Mouse (Mus musculus) left cerebral cortex, adult 18-20 months (tissue): Measurements from ENCODE around the gene Wfdc9. TPM values are rescaled to one million over a fixed set of nuclear protein-coding genes. Genes with fewer than 3 reads are reported as not detected.

Source experiments
- DNase-seq, 2 experiments: peaks; one replicate each; pipeline ENCODE4 v3.0.0; 2021 to 2022; ENCODE audit warnings: low spot score in 2 of 2, mixed read lengths in 1 of 2
- long read RNA-seq, 2 experiments: library from polyadenylated mRNA; stranded (forward); transcript quantifications; one replicate each; pipeline ENCODE4 v2.0.0; 2021
- total RNA-seq, 2 experiments: library from RNA; stranded (reverse); gene quantifications; 2 replicates each; pipeline ENCODE4 v1.2.3; 2021

Gene Wfdc9
- total RNA-seq, result not detected
- long read RNA-seq, experiment 1, result 0 reads
- long read RNA-seq, experiment 2, result 0 reads

DNA sequence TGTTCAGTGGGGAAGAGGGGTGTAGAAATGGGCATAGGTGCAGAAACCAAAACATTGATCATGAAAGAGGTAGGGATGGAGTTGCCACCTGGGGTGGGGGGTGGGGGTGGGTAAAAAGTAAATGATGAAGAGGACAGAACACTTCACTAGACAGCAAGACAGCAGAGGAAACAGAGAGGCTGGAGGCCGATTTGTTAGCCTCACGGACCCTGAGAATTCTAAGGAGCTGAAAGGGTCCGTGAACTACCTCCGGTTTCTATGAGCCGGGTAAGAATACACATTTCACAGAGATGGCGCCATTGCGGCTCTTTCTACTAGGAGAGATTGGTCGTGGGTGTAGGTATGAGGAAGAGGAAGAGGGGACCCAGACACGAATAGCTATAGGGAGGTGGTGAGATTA is at the start of gene Wfdc9:
Gene Wfdc9 (minus strand): TSS at position 101 of the 400 bp plus-strand sequence.
- DNase-seq, result no peak

DNA sequence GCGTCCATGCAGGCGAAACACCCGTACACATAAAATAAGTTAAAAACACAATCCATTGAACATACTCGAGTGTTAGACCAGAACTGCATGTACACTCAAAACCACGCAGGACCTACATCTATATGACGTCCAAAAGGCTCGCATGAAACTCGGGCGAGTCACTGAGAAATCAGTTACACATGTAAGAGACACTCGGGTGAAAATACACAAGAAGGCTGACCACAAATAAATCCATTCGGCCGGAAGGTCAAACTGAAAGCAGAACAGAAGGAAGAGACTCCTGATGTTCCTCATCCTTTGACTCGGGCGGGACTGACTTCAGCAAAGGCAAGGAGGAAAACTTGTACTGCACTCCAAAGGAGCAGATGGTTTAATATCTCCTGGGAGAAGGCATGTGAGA is 49.6 kb upstream of the Wfdc9 start:
- DNase-seq, result no peak

DNA sequence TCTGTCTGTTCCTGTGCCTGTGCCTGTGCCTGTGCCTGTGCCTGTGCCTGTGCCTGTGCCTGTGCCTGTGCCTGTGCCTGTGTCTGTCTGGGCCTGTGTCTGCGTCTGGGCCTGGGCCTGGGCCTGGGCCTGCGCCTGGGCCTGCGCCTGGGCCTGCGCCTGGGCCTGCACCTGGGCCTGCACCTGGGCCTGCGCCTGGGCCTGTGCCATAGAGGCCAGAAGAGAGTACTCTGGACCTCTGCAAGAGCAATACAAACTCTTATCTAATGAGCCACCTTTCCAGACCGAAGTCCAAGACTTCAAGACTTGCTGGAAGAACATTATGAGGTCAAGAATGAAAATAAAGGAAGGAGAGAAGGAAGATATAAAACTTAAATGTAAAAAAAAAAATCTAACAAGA is 48.9 kb upstream of the Wfdc9 start:
- DNase-seq, result no peak

GRCm38 (mm10) chr2:164704235-164704634 is 47.9 kb upstream of the Wfdc9 start:
- DNase-seq, result no peak

DNA sequence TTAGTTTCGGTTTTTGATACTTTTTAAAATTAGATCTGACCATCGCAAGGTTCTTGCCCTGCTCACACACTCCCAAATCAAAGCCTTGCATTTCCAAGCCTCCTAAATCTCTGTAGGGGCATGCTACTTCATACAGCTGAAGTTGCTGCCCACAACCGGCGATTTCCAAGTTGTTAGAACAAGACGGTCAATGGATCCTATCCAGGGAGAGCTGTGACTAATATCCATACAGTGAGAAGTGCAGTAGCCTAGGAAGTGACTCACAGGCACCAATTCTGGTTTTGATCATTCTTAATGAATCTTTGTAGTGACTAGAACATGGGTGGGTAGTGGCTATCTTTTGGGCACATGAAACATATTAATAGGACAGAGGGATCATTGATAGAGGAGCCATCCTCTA is 45.4 kb upstream of the Wfdc9 start:
- no peak for DNase-seq

GRCm38 (mm10) chr2:164700959-164701358 is 44.6 kb upstream of the Wfdc9 start:
- DNase-seq, result no peak

GRCm38 (mm10) chr2:164698201-164698600 is 41.8 kb upstream of the Wfdc9 start, which contains the start of gene Spint4:
Gene Spint4 (plus strand): TSS chr2:164698501.
- DNase-seq, result no peak

DNA sequence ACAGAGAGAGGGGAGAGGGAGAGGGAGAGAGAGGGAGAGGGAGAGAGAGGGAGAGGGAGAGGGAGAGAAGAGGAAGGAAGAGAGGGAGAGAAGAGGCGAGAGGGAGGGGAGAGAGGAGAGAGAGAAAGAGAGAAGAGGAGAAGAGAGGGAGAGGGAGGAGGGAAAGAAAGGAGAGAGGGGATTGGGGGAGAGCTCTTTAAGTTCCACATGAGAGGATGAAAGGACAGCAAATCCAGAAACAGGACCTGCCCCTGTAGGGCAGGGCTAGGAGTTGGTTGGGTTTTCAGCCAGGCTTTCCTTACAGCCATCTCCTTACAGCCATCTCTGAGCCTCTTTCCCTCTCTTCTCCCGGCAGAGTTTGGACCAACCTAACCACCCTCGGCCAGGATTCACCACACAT is 28.4 kb upstream of the Wfdc9 start, which contains the start of gene Wfdc13:
Gene Wfdc13 (plus strand): TSS at position 301 of the 400 bp plus-strand sequence.
- DNase-seq, result no peak

DNA sequence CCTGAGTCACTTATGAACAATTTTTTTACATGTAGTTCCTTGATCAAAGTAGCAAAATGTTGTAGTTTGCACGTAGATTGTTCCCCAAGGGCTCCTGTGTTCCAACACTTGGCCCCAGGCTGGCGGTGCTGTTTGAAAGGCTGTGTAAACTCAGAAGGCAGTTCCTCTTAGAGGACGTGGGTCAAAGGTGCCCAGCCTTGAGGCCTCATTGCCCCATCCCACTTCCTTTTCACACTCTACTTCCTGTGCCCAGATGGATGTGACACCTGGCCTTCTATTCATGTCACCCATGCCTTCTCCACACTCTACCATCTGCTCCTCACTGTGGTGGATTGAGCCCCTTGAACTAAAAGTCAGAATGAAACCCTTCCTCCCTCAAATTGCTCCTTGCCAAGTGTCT is 23.5 kb upstream of the Wfdc9 start:
- DNase-seq, result no peak

GRCm38 (mm10) chr2:164678848-164679625 is 22.7 kb upstream of the Wfdc9 start:
- peak; percentile 42 to 62 for DNase-seq

GRCm38 (mm10) chr2:164676916-164677685 is 20.7 kb upstream of the Wfdc9 start:
- no peak for DNase-seq

GRCm38 (mm10) chr2:164676103-164676502 is 19.7 kb upstream of the Wfdc9 start:
- DNase-seq, result no peak

DNA sequence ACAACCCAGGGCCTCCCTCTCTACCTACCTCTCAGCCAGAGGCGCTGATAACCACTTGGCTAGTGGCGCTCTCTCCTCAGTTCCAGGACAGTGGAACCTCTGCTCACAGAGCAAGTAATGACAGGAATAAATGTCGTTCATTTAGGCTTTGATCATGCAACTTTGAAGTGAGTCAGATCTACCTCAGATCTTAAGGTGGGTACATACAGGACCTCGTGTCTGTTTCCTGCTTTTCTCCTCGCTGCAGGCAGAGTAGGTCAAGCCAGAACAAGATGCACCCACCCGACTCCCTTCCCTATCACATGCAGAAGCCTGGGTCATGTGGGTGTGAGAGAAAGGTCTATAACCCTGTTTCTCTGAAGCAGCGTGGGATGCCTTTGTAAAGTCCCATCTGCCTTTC is 17.6 kb upstream of the Wfdc9 start, which contains the start of gene Wfdc11:
Gene Wfdc11 (minus strand): TSS at position 101 of the 400 bp plus-strand sequence.
- peak in 1 of 2 experiments; percentile 3 for DNase-seq

GRCm38 (mm10) chr2:164670938-164671337 is 14.6 kb upstream of the Wfdc9 start:
- DNase-seq, result no peak

DNA sequence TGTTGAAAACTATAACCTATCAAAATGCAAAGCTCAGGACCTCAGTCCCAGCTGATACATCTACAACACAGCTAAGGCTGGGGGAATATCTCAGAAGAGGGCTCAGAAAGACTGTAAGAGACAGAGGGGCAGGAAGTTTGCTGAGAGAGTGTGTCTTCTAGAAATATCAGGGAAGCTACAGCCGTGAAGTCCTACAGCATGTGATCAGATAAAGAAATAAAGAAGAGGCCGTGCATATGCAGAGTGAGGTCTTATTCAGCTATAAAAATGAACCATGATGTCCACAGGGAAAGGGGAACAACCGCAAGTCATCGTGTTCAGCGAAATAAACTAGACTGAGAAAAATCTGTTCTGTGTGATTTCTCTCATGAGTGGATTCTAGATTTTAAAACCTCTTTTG is 13.9 kb upstream of the Wfdc9 start:
- no peak for DNase-seq

DNA sequence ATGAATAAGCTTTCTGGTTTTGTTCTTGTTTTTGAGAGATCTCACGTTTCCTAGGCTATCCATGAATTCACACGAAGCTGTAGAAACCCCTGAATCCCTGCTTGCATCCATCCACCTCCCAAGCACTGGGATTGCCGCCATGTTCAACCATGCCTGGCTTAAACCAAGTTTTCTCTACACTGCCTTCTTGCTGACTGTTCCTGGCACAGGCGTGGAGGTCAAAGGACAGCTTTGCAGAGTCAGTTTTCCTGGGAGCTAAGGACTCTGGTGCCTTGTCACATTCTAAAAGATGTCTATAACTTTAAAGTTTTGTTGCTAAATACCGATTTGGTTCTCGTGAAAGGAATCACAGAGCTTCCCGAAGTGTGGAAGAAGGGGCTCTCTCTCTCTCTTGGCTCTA is 8.5 kb upstream of the Wfdc9 start:
- no peak for DNase-seq

DNA sequence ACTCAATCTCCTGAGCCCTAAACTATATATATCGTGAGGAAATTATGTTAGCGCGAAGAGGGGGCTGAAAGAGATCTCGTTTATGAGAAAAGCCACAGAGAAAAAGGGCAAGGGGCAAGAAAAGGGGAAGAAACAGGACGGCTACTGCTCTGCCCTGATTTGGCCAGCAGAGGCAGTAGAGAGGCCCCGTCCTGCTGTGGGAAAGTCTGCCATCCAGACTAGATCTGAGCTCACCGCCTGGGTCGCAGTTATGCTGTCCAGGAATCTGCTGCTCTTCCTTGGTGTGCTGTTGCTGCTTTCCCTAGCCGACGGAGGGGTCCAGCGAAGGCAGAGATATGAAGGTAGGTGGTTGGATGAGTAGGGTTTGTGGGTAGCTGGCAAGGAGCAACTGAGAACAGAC is 525 bp downstream of the Wfdc9 start, which contains the start of gene Wfdc10:
Gene Wfdc10 (plus strand): TSS at position 189 of the 400 bp plus-strand sequence.
- DNase-seq, result peak in 1 of 2 experiments; percentile 35

GRCm38 (mm10) chr2:164641881-164642673 is 14.3 kb downstream of the Wfdc9 start:
- peak in 1 of 2 experiments; percentile 4 for DNase-seq

- no peak for DNase-seq
These were observed 15.3 kb downstream of the Wfdc9 start for GRCm38 (mm10) chr2:164641129-164641528.

DNA sequence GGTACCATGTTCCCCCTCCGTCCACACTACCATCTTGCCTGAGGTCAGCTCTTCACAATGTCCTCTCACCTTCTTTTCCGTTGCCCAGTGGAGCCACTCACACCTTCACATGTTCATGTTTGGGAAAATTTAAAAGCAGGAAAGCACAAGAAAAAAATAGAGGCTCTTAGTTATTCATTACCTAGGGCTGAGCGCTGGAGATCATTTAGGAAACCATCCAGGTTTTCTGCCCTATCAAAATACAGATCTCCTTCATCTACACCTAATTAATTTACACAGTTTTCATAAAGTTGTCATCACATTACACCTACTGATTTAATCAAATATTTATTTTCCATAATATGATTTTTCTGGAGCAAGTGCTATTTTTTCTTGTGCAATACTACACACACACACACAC is 17.7 kb downstream of the Wfdc9 start, which contains the start of gene Wfdc16:
Gene Wfdc16 (minus strand): TSS at position 101 of the 400 bp plus-strand sequence.
- DNase-seq, result no peak

DNA sequence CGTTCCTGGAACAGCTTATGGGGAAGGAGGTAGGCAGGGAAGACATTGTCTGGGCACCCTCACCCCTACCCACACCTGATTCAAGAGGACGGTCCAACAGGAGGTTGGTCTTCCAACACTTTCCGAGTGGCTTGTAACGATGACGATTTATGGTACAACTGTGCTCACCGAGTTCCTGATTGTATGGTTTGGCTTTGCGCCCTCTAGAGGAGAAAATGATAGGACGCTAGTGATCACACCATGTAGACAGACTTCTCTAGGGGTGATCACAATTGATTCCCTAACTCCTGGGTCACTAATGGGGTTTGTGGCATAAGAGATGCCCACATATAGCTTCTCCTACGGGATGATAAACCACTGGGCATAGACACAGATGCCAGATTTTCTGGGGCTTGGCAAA is 21.1 kb downstream of the Wfdc9 start:
- no peak for DNase-seq
